Mouse (Mus musculus) urinary bladder, postnatal 10 days (tissue): Measurements from ENCODE around the gene Praf2.

Experiments
- DNase-seq: peaks from one replicate; pipeline ENCODE4 v3.0.0; 2022; ENCODE audit warnings: low spot score

Praf2 gene

GRCm38 (mm10) chrX:7778450-7779244, 50.4 kb downstream of the Praf2 start:
- DNase-seq, result no peak

- DNase-seq, result no peak
Observed at GRCm38 (mm10) chrX:7779294-7779693, 51.1 kb downstream of the Praf2 start.
